Comparison of ENCODE assay signal across 13 mouse cellular contexts in the genomic region with DNA sequence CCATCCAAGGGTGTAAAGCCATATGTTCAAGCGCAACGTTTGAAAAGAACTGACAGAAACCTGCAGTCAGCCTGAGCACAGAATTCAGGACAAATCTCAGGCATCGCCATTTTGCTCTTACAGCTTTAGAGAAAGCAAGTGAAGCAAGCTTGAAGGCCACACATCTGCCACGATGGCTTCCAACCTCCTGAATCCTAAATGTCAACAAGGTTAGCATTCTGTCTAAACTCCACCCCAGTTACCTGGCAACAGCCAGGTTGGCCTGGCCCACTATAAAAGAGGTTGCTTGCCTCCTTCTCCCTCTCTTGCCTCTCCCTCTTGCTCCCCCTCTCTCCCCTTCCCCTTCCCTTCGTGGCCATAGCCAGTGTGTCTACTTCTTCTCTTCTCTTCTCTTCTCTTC.
"Had no signal": no experiment of that assay in that cellular context is flagged by ENCODE, and none has a peak within 500 bp of the region (broad histone marks: within the 10 kb centered on the region; RNA-seq: fewer than 3 reads in every experiment).

No protein-coding gene starts in this region.

- H3K36me3 ChIP-seq: midbrain, embryonic 15.5 days; stomach, embryonic 15.5 days had no signal

- H3K27ac ChIP-seq: midbrain, embryonic 10.5 days; midbrain, embryonic 12.5 days; midbrain, embryonic 15.5 days; neural tube, embryonic 12.5 days; stomach, embryonic 15.5 days; stomach, postnatal 0 days had no signal

- DNase-seq: lung, embryonic 14.5 days; lung, postnatal 10 days; lung, postnatal 4 days; right cerebral cortex, postnatal 14 days; thymus, adult 2 months; thymus, postnatal 25 days; thymus, postnatal 4 days had no signal

- ATAC-seq: midbrain, embryonic 15.5 days had no signal

- H3K9ac ChIP-seq: lung, embryonic 14.5 days; midbrain, embryonic 12.5 days; midbrain, embryonic 15.5 days; neural tube, embryonic 12.5 days; stomach, embryonic 15.5 days had no signal

- H3K27me3 ChIP-seq: midbrain, embryonic 12.5 days; midbrain, embryonic 15.5 days; neural tube, embryonic 12.5 days; stomach, embryonic 15.5 days had no signal

- H3K9me3 ChIP-seq: midbrain, embryonic 10.5 days; midbrain, embryonic 12.5 days; midbrain, embryonic 15.5 days; neural tube, embryonic 12.5 days; stomach, embryonic 15.5 days had no signal

- H3K4me3 ChIP-seq: midbrain, embryonic 10.5 days; midbrain, embryonic 12.5 days; midbrain, embryonic 15.5 days; neural tube, embryonic 12.5 days; stomach, embryonic 15.5 days had no signal

- H3K4me2 ChIP-seq: lung, embryonic 14.5 days; midbrain, embryonic 12.5 days; midbrain, embryonic 15.5 days; neural tube, embryonic 12.5 days; stomach, embryonic 15.5 days had no signal
